Mouse (Mus musculus) megakaryocyte progenitor cell, adult 5-6 weeks (primary cell): ENCODE measurements around the gene Smim24. TPM values are rescaled to one million over a fixed set of nuclear protein-coding genes. Genes with fewer than 3 reads are reported as not detected.

Experiments
- ATAC-seq: replicated peaks from 2 replicates; pipeline ENCODE4 v1.8.0; 2016; ENCODE audit warnings: mild to moderate bottlenecking, moderate TSS enrichment, inconsistent platforms; ENCODE audit not compliant: poor library complexity
- total RNA-seq, 2 experiments: library from RNA; stranded (forward) in 1 of 2; stranded (reverse) in 1 of 2; fragments of 157-497, 149-512 nt in 1 of 2; fragments of 200-1000 nt in 1 of 2; gene quantifications; 2 replicates each; pipeline versions ENCODE4 v1.2.3 to v1.2.4; 2015 to 2017

The Smim24 gene
- 31.0 and 31.4 TPM in 2 replicates for total RNA-seq (2015)
- 7.5 and 17.1 TPM in 2 replicates for total RNA-seq (2017)

DNA sequence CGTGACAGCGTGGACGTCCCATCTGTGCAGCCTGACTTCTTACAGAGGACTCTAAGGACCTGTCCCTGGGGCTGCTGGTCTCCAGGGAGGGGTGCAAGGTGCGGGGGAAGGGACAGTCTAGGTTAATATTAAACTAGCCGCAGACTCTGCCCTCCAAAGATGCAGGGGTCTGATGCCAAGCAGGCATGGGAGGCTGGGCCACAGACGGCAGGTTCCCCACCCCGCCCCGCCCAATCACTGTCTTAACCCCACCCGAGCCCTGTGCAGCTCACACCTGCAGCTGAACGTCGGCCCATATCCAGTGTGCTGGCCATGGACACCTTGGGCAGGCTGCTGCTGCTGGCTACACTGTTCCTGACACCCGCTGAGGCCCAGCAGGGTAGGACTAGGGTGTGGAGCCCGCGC lies at the start of gene Smim24:
TSS of gene Smim24 (plus strand) at position 271 of the 405 bp plus-strand sequence.
- no peak for ATAC-seq

DNA sequence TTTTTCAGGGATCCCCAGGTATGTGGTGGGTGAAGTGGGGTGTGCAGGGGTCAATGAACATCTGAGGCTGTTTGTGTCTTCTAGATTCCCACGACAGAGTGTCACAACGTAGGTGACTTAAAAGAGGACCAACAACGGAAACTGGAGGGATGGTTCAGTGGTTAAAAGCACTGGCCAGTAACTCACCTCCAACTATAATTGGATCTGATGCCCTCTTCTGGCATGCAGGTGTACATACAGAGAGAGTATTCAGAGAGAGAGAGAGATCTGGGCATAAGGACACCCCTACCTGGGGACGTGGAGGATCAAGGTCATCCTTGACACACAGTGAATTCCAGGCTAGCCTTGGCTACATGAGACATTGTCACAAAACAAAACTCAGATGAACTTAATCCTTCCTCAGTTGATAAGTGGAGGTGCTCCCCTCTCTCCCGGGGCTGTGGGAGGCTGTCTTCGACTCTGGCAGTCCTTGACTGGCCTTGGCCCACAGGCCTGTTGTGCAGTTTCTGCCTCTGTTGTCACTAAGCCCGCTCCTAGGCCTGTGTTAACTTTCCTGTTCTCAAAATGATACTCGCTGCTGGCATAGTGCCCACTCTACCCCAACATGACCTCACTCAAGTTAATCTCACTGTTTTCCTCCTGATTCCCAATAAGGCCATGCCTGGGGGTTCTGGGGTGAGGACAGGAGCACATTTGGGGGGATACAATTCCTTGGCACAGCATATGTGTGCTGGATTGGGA lies 48.3 kb upstream of the Smim24 start:
- ATAC-seq: no peak

DNA sequence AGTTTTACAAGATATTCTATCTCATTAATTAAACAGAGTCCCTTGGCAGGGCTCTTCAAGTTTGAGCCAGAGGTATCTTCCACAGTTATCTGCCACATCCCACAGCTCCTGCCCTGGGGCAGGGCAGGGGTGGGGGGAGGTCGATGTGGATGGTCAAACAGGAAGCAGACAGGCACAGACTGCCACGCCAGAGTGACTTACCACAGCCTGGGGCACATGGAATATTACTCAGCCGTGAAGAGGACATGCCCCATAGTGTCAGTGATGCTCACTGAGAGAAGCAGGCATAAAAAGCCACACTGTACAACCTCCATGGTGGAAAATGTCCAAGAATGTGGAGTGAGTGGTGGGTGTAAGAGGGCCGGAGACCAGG lies 47.7 kb upstream of the Smim24 start:
- no peak for ATAC-seq

DNA sequence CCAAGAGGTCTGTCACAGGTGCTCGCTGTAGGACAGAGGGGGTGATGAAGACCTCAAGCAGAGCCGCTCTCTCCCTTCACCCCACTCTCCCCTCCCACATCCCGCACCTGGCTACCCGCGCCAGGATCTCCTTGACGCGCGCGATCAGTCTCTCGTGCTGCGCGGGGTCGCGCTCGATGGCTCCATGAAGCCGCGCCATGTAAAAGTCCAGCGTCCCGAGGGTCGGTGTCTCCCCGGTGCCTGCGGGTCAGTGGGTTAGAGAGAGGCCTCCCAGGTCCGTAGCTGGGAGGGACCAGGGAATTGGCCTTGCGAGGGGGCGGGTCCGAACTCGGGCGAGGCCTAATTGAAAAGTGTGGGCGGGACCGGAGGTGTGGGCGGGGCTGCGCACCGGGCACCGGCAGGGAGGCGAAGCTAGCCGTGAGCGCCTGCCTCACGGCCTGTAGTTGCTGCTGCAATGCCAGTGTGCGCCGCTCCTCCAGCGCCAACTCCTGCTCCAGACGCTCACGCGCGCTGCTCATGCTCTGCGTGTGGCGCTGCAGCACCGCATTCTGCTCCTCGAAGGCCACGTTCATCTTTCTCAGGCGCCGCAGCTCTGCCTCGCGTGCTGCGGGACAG lies 46.3 kb upstream of the Smim24 start:
- ATAC-seq: peak; percentile 58

DNA sequence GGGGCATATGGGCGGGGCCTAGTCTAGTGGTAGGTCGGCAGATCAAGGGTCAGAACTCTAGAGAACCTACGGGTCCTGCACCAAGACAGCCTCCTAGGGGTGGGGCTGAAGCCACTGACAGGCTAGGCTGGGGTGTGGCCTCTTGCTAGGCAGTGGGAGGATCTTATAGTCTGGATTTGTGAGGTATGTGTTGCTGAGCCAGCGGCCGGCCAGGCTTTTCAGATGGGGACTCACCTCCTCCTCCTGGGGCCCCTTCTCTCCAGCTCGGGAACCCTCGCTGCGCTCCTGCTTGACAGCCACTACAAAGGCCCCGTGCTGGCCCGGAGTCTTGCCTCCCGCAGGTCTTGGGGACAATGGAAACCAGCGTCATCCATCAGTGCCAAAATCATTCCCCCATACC lies 43.7 kb upstream of the Smim24 start:
- ATAC-seq: peak; percentile 40

DNA sequence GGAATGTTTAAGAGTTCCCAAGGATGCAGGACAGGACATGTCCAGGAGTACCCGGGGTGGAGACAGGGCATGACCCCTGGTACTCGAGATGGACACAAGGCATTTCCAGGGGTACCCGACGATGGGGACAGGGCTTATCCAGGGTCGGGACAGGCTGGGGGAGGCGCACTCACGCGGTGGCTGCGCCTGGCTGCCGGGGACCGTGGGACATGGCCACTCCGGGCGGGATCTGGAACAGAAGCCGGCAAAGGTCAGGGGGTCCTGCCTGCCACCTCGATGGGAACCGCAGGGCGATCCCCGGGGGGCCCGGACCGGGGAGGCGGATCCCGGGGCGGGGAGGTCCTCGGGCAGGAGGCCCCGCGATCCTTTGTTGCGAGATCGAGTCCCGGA lies 42.9 kb upstream of the Smim24 start:
- ATAC-seq: no peak

DNA sequence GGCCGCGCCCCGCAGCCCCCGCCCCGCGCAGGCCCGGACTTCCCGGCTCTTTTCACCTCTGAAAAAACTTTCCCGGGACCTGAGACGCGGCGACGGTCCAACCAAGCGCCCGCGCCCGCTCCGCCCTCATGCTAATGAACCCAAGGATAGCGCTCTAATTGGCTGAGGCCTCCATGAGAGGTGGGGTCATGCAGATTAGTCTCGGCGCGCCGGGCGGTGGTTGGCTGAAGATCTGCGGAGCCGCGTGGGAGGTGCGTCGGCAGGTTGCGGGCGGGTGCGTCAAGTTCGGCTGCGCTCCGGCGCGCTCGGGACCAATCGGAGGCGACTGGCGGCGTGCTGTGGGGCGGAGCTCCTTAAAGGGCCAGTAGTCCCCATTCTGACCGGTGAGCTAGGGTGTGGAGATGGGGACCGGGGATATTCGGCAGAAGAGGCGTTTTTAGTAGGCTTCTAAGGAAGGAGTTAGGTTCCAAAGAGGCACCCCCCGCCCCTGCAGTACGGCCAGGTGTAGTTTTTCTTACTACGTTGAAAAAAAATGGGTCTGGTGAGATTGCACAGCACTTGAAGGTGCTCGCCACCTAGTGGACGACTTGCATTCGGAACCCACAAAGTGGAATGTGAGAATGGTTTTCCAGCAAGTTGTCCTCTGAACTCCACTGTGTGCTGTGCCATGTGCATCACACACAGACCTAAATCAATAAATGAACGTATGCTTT lies 42.3 kb upstream of the Smim24 start, which contains the start of gene Hmg20b:
TSS of gene Hmg20b (minus strand) at position 130 of the 713 bp plus-strand sequence.
- peak; percentile 80 for ATAC-seq

DNA sequence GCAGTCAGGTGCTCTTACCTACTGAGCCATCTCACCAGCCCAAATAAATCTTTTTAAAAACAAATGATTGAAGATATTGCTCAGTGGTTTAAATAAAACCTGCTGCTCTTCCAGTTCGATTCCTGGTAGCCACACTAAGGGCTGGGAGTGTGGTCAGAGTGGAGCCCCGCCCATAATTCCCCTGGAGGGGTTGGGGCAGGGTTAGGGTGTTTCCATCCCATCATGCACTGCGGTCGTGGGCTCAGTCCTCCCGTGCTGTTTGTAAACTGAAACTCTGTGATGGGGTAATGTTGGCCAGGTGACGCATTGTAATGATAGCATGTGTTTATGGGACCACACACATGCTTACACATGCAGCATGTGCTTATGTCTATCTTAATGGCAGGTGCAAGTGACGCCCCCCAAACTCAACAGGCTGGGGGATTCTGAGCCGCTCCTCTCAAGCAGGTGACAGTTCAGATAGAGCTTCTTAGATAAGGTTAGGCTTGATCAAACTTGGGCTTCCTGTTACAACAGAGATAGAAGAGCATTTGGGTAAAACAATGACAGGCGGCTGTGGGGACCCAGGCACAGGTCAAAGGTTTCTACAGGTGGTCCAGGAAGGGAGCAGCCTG lies 41.1 kb upstream of the Smim24 start:
- ATAC-seq: peak; percentile 32

DNA sequence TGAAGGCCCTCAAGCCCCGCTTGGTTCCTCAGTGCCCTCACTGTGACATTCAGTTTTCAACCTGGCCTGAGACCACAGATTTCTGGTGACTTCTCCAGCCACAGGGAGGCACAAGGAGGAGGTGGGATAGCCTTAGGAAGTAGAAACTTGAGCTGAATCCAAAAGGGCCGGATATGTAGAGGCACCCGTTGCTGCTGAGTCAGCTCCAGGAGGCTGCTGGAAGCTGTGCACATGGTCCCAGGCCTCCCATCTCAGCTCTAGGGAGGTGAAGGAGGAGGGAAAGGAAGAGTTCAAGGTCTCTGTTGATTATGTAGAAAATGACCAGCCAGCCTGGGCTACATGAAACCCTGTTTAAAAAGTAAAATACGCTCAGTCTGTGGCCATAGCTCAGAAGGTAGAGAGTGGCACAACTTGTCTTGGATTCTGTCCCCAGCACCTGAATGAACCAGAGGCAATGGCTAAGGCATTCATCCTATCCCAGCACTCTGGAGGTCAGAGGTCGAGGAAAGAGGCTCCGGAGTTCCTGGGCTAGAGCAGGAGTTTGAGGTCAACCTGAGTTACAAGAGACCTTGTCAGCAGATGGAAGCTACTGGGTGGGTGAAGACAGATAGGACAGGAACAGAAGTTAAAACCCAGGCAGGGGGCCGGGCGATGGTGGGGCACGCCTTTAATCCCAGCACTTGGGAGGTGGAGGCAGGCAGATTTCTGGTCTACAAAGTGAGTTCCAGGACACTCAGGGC lies 37.9 kb upstream of the Smim24 start:
- no peak for ATAC-seq

DNA sequence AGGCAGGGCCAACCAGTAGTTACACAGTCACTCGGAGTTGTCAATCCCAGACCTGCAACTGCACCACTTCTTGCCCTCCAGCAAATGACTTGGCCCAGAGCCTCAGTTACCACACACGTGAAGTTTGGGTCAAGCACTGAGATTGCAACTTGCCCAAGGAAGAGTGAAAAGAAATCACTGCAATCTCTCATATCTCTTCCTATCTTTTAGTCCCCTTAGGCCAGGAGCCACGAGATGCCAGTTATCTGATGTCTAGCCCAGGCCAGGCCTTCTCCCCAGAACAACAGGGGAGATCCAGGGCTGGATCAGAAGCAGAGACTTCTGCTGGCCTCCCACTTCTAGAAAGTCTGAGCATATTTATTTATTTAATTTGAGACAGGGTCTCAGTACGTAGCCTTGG lies 37.3 kb upstream of the Smim24 start:
- no peak for ATAC-seq

DNA sequence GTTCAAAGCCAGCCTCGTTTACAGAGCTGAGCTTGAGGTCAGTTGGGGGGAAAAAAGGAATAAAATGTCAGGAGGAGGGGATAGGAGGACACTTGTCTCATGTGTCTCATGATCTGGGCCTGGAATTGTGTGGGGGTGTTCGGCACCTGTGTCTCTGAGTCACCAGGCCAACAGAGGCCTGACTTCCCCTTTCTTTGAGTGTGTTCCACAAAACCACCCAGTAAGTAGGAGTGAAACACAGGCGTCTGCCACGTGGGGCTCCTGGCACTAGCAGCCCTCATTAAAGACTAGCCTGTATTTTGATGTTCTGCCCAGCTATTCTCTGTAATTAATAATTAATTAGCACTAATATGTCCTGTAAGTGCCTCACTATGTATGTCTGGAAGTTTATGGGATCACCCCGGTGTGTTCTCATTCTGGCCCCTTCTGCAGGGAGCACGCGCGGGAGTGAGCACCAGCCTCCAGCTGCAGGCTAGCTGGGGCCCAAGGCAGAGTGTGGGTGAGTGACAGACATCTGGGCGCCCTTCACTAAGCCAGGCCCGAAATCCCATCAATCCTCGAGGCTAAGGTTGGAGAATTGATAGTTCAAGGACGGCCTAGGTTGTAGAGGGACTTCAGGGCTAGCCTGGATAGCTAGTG lies 36.4 kb upstream of the Smim24 start:
- ATAC-seq: peak; percentile 52

DNA sequence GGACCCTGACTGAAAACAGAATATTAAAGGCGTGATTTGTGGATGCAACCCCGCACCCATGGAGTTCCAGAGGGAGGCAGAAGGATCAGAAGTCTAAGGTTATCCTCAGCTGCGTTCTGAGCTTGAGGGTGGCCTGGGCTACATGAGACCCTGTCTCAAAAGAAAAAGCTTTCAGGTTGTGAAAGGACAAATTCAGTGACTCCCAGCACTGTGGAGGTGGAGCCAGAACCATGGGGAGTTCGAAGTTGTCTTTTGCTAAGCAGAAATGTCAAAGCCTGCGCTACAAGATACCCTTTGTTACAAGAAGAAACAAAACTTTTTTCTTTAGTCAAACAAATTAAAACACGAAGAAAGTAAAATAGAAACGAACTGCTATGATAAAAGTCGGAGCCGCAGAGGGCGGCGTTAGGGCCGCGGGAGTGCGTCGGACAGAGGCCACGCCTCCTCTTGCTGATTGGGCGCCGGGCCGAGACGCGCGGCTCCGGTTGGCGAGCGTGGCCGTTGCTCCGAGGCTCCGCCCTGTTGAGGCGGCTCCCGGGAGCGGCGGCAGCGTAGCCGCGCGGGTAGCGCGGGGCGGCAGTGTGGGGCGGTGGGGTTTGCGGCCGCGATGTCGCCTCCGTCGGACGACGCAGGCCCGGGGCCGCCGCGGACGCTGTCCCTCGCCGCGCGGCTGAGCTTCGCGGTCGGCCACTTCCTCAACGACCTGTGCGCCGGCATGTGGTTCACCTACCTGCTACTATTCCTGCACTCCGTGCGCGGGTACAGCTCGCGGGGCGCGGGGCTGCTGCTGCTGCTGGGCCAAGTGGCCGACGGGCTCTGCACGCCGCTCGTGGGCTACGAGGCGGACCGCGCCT lies 35.6 kb upstream of the Smim24 start, which contains the start of gene Mfsd12:
TSS of gene Mfsd12 (plus strand) at position 501 of the 854 bp plus-strand sequence.
- peak; percentile 77 for ATAC-seq

DNA sequence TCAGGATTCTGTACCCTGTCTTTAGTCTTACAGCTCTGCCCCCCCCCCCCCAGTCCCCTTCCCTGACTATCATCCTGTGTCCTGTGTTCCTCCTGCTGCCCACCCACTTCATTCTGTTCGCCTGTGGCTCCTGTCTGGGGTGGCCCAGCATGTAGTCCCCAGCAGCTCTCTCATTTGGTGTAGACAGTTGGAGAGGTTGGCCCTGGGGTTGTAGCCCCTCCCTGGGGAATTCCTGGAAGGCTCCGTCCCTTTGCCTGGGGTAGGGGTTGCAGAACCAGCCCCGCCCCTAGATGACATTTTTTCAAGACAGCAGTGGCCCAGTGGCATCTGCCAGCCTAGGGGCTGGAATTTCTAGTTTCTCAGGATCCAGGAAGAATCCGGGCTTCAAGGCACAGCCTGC lies 34.6 kb upstream of the Smim24 start:
- ATAC-seq: no peak

DNA sequence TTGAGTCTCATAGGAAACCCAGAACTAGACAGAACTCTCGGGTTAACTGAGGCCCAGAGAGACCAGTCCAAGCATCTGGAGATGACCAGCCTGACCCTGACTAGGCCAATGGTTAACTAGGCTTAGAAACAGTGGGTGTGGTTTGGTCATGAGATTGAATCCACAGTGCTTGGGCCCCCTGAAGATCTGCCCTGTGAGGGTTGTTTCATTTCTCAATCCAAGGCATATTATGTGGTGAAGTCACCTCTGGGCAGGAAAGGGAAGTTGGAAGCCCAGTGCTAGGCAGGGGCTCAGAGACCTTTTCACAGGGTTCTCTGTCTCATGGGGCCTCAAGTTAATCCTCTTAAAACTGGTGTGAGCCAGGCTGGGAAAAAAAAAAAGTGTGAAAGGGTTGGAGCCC lies 34.0 kb upstream of the Smim24 start:
- ATAC-seq: peak; percentile 29

DNA sequence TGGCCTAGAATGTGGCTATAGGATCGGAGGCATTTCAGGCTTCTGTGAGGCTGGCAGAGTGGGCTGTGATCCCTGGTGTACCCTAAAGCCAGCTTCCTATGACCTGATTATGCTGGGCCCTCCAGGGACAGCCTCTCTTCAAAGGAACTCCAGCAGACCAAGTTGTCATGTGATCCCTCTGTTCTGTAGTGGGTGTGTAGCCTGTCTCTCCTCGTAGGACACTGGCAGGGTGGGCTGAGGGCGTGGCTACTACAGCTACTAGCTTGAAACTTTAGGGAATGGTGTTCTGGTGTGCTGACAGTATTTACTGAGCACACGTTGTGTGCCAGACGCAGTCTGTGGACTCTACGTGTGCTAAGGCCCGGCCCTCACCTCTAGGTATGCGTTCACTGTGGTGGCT lies 32.1 kb upstream of the Smim24 start:
- ATAC-seq: no peak

DNA sequence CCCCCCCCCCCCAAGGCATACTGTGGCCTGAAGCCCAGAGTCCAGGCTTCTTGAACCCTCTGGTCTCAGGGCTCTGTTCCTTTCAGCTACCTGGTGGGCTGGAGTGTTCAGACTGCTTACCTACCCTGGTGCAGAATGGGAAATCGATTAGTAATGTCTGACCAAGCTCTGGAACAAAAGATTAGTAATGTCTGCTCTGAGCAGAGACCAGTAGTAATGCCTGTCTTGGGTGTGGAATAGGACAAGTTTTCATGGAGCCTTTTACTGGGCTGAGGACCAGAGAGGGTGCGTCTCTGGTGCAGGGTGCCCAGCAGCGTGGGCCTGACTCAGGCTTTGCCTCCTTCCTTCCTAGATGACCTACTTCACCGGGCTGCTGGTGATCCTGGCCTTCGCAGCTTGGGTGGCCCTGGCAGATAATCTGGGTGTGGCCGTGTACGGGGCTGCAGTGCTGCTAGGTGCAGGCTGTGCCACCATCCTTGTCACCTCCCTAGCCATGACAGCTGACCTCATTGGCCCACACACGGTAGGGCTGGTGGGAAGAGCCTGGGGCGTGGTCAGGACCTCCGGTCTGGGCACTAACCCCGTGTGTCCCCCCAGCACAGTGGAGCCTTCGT lies 30.4 kb upstream of the Smim24 start:
- peak; percentile 51 for ATAC-seq

DNA sequence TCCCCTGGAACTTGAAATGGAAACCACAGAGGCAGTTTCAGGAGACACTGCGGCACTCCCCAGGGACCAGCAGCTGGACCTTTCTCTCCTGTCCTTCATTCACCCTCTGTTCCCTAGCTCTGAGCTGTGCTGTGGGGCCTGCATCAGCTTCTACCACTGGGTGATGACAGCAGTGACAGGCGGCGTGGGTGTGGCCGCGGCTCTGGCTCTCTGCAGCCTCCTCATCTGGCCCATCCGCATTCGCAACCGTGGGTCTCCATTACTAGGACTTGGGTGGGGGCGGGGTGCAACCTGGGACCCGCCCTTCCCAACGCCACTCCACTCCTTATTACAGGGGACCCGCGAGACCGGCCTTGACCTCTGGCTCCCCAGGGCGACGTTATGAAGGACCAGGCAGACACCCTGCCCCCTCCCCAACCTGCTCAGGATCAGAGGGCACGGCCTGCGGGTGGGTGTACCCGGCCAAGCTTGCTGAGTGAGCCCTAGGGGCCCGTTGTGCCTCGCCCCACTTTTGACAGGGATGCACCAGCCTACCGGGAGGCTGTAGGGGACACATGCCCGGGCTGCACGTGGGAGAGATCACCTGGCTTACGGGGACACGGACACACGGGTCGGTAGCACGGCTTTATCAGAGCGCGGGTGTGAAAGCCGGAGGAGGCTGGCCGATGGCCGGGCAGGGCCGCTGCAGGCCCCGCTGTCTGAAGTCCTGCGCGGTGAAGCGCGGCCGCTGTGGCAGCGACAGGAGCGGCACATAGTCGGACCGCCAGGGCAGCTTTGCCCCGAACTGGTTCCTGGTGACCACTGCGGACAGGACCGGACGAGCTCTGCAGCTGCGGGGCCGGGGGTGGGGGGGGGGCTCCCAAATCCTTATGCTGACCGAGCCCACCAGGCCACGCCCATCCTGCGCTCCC lies 29.2 kb upstream of the Smim24 start:
- no peak for ATAC-seq

DNA sequence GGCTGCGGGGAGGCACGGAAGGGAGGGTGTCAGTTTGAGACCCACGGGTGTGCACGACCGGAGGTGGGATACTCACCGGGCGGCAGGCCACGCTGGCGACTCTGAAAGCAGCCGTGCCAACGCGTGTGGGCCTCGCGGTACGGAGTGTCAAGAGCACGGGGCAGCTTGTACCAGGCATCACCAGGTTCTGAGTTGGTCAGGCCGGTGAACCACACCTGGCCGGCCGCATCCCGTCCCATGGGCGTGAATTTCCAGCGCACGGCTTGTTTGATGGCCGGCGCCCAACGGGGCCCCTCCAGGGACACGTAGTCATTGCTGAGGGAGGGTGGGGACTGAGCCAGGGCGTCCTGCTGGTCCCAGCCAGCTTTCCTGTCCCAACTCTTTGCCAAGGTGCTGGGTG lies 28.2 kb upstream of the Smim24 start:
- ATAC-seq: no peak
